Mouse (Mus musculus) MEL (cell line): ENCODE results near the gene C730034F03Rik.

Experiments
- CTCF ChIP-seq, 3 experiments: IDR thresholded peaks in 2 of 3; conservative IDR thresholded peaks in 1 of 3; 2 replicates each; pipeline ENCODE4 v1.5.1; 2011 to 2012; ENCODE audit warnings: low read length in 3 of 3, low read depth in 2 of 3, mild to moderate bottlenecking in 2 of 3, improper control_type of control experiment in 1 of 3, inconsistent platforms in 1 of 3, mixed read lengths in 1 of 3, moderate library complexity in 1 of 3; ENCODE audit not compliant: control insufficient read depth in 1 of 3, insufficient read depth in 1 of 3, poor library complexity in 1 of 3, severe bottlenecking in 1 of 3
- MAX ChIP-seq: IDR thresholded peaks from 2 replicates; pipeline ENCODE4 v1.6.1; 2011; ENCODE audit warnings: low read length, improper control_type of control experiment
- MEF2A ChIP-seq: IDR thresholded peaks from 2 replicates; pipeline ENCODE4 v1.6.1; 2014; ENCODE audit warnings: low read depth, mild to moderate bottlenecking, inconsistent platforms, low read length, improper control_type of control experiment; ENCODE audit not compliant: poor library complexity, insufficient replicate concordance, severe bottlenecking; ENCODE audit errors: extremely low read depth
- POLR2A ChIP-seq, 2 experiments: IDR thresholded peaks; 2 replicates each; pipeline ENCODE4 v1.6.1; 2011 to 2012; ENCODE audit warnings: low read length in 2 of 2, mild to moderate bottlenecking in 2 of 2, control low read depth in 1 of 2, improper control_type of control experiment in 1 of 2, low read depth in 1 of 2, moderate library complexity in 1 of 2; ENCODE audit not compliant: control insufficient read depth in 1 of 2, insufficient read depth in 1 of 2, poor library complexity in 1 of 2
- SIN3A ChIP-seq: IDR thresholded peaks from 2 replicates; pipeline ENCODE4 v1.6.1; 2012; ENCODE audit warnings: low read length, improper control_type of control experiment, inconsistent platforms
- UBTF ChIP-seq: IDR thresholded peaks from 2 replicates; pipeline ENCODE4 v1.6.1; 2012; ENCODE audit warnings: low read depth, mild to moderate bottlenecking, inconsistent platforms, low read length, improper control_type of control experiment, moderate library complexity, borderline replicate concordance; ENCODE audit not compliant: insufficient read depth
- USF1 ChIP-seq: IDR thresholded peaks from 2 replicates; pipeline ENCODE4 v1.6.1; 2014; ENCODE audit warnings: low read depth, mild to moderate bottlenecking, inconsistent platforms, low read length, improper control_type of control experiment, moderate library complexity

GRCm38 (mm10) chr15:89410118-89410517, 19.3 kb upstream of the C730034F03Rik start, which contains the start of gene Syce3:
- TF ChIP-seq UBTF (no peak), SIN3A (no peak), USF1 (no peak), POLR2A (IDR thresholded peaks at IDR 0.05; ENCODE audit: control insufficient read depth in 1 of 2, insufficient read depth in 1 of 2, low read depth in 1 of 2, low read length in 2 of 2, poor library complexity in 1 of 2) (no peak), CTCF (IDR thresholded peaks at IDR 0.05 in 2 of 3, conservative IDR thresholded peaks at IDR 0.05 in 1 of 3; ENCODE audit: control insufficient read depth in 1 of 3, insufficient read depth in 1 of 3, low read depth in 2 of 3, low read length in 3 of 3, poor library complexity in 1 of 3, severe bottlenecking in 1 of 3) (no peak), MAX (no peak), MEF2A (no peak)
